Mouse (Mus musculus) hindbrain, embryonic 16.5 days (tissue): Measurements from ENCODE around the gene Eif4g1. TPM values are rescaled to one million over a fixed set of nuclear protein-coding genes. Genes with fewer than 3 reads are reported as not detected.

Experiments used
- ATAC-seq: fragments of 200-750 bp; cut with Nextera tagmentation; 2 replicates; pipeline ENCODE4 v1.8.0; 2017; ENCODE audit warnings: moderate TSS enrichment, moderate library complexity
- H3K27ac ChIP-seq: fragments of 300-500 bp; sonication (generic); 2 replicates; pipeline ENCODE4 v1.5.1; 2014; ENCODE audit warnings: low read depth, mild to moderate bottlenecking, control low read depth, low read length, moderate library complexity
- H3K27me3 ChIP-seq: fragments of 300-500 bp; sonication (generic); replicated peaks from 2 replicates; pipeline ENCODE4 v1.6.1; 2014; ENCODE audit warnings: low read length; ENCODE audit not compliant: control insufficient read depth, insufficient read depth
- H3K36me3 ChIP-seq: fragments of 300-500 bp; sonication (generic); 2 replicates; pipeline ENCODE4 v1.6.1; 2014; ENCODE audit warnings: mild to moderate bottlenecking, low read length, moderate library complexity, mixed read lengths; ENCODE audit not compliant: control insufficient read depth, insufficient read depth
- H3K4me1 ChIP-seq: fragments of 300-500 bp; sonication (generic); 2 replicates; pipeline ENCODE4 v1.6.1; 2014; ENCODE audit warnings: low read depth, low read length; ENCODE audit not compliant: control insufficient read depth, insufficient read depth
- H3K4me2 ChIP-seq: fragments of 300-500 bp; sonication (generic); 2 replicates; pipeline ENCODE4 v1.6.1; 2014; ENCODE audit warnings: mild to moderate bottlenecking, low read length, control low read depth, moderate library complexity
- H3K4me3 ChIP-seq: fragments of 300-500 bp; sonication (generic); 2 replicates; pipeline ENCODE4 v1.5.1; 2014; ENCODE audit warnings: mild to moderate bottlenecking, low read length, control low read depth, moderate library complexity
- H3K9ac ChIP-seq: fragments of 300-500 bp; sonication (generic); 2 replicates; pipeline ENCODE4 v1.6.1; 2014; ENCODE audit warnings: low read depth, mild to moderate bottlenecking, control low read depth, low read length, moderate library complexity
- H3K9me3 ChIP-seq: fragments of 300-500 bp; sonication (generic); 2 replicates; pipeline ENCODE4 v1.6.1; 2014; ENCODE audit warnings: mild to moderate bottlenecking, low read length, moderate library complexity; ENCODE audit not compliant: control insufficient read depth
- WGBS: fragments of 180-500 bp; shearing (Covaris S2); extraction: QIAGEN DNeasy Blood & Tissue Kit; methylation state at CpG from one replicate; pipeline ENCODE4 v1.1.7; 2014; 5-methylcytosine and 5-hydroxymethylcytosine counted together
- polyA plus RNA-seq: library from polyadenylated mRNA; unstranded; fragments of >200 nt; fragmentation: Nextera tagmentation; extraction: Ambion mirVana; gene quantifications from 2 replicates; pipeline ENCODE4 v1.2.1, GENCODE M21; 2015

Eif4g1 gene
- polyA plus RNA-seq, 1 experiment from 2014 or later, result 133 TPM

GRCm38 (mm10) chr16:20725321-20725720 is 57.2 kb downstream of the Eif4g1 start:
- no peaks in the 10 kb centered on the region for H3K4me1 ChIP-seq
- H3K27ac ChIP-seq, result no peak overlapping the region
- 84% methylated on average over 7 of the region's 7 CpGs for WGBS
- H3K27me3 ChIP-seq, result no peaks in the 10 kb centered on the region; the same call in 1 of the 2 replicates
- ATAC-seq, result no peak
- no peaks in the 10 kb centered on the region for H3K9me3 ChIP-seq
- no peaks in the 10 kb centered on the region; the same call in 1 of the 2 replicates for H3K36me3 ChIP-seq
- no peak overlapping the region for H3K4me3 ChIP-seq
- H3K9ac ChIP-seq, result no peak overlapping the region
- H3K4me2 ChIP-seq, result no peak overlapping the region

DNA sequence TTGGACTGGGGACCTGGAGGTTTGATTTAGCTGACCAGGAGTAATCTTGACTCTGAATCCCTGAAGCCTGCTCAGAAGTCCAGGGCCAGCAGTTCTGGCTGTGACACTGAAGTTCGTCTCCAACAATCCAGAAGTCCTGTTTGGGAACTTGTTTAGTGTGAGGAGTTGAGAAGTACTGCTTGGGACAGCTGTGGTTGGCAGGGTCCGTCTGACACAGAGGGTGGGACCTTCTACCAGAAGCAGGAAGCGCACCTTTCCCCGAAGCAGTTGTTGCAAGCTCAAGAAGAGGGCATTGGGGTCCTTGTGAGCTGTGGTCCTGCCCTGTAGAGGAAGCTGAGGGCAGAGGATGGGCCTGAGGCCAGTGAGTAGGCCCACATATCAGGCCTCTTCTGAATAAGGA is 57.6 kb downstream of the Eif4g1 start:
- no peaks in the 10 kb centered on the region; the same call in 1 of the 2 replicates for H3K36me3 ChIP-seq
- no peak overlapping the region for H3K4me3 ChIP-seq
- no peaks in the 10 kb centered on the region for H3K9me3 ChIP-seq
- WGBS, result 85% methylated on average over 4 of the region's 4 CpGs
- no peak overlapping the region for H3K9ac ChIP-seq
- no peaks in the 10 kb centered on the region for H3K4me1 ChIP-seq
- H3K4me2 ChIP-seq, result no peak overlapping the region
- no peak overlapping the region for H3K27ac ChIP-seq
- no peaks in the 10 kb centered on the region; the same call in 1 of the 2 replicates for H3K27me3 ChIP-seq
- ATAC-seq, result no peak

- no peaks in the 10 kb centered on the region for H3K4me1 ChIP-seq
- H3K9me3 ChIP-seq, result no peaks in the 10 kb centered on the region
- H3K27ac ChIP-seq, result no peak overlapping the region
- 56% methylated on average over 1 of the region's 1 CpGs for WGBS
- no peak overlapping the region for H3K9ac ChIP-seq
- H3K27me3 ChIP-seq, result no peaks in the 10 kb centered on the region; the same call in 1 of the 2 replicates
- ATAC-seq, result no peak
- no peak overlapping the region for H3K4me2 ChIP-seq
- no peak overlapping the region for H3K4me3 ChIP-seq
- H3K36me3 ChIP-seq, result no peaks in the 10 kb centered on the region; the same call in 1 of the 2 replicates
These were observed 58.3 kb downstream of the Eif4g1 start for GRCm38 (mm10) chr16:20726384-20726783.

GRCm38 (mm10) chr16:20730293-20730711 is 62.2 kb downstream of the Eif4g1 start:
- Histone ChIP-seq H3K27ac (no peak overlapping the region), H3K4me3 (no peak overlapping the region), H3K4me2 (no peak overlapping the region), H3K9ac (no peak overlapping the region), H3K27me3 (peaks cover 6% of the 10 kb centered on the region; the same call in 1 of the 2 replicates), H3K4me1 (peaks cover 12% of the 10 kb centered on the region), H3K36me3 (no peaks in the 10 kb centered on the region), H3K9me3 (no peaks in the 10 kb centered on the region)
- ATAC-seq, result no peak
- WGBS, result 42% methylated on average over 5 of the region's 5 CpGs

GRCm38 (mm10) chr16:20731688-20732087 is 63.6 kb downstream of the Eif4g1 start:
- no peak overlapping the region for H3K4me3 ChIP-seq
- H3K9me3 ChIP-seq, result no peaks in the 10 kb centered on the region
- H3K4me1 ChIP-seq, result peaks cover 12% of the 10 kb centered on the region
- no peak overlapping the region for H3K27ac ChIP-seq
- 61% methylated on average over 5 of the region's 5 CpGs for WGBS
- H3K27me3 ChIP-seq, result peaks cover 15% of the 10 kb centered on the region
- H3K9ac ChIP-seq, result no peak overlapping the region; the same call in 1 of the 2 replicates
- peaks cover 2% of the 10 kb centered on the region; the same call in 1 of the 2 replicates for H3K36me3 ChIP-seq
- no peak for ATAC-seq
- H3K4me2 ChIP-seq, result no peak overlapping the region

- H3K4me1 ChIP-seq, result peaks cover 12% of the 10 kb centered on the region
- no peaks in the 10 kb centered on the region for H3K9me3 ChIP-seq
- peaks cover 15% of the 10 kb centered on the region for H3K27me3 ChIP-seq
- peak overlapping the region; percentile 83 for H3K4me2 ChIP-seq
- H3K27ac ChIP-seq, result peak overlapping the region; percentile 81
- peak overlapping the region; percentile 84 for H3K9ac ChIP-seq
- under 1% methylated on average over 13 of the region's 30 CpGs for WGBS
- peaks cover 9% of the 10 kb centered on the region for H3K36me3 ChIP-seq
- H3K4me3 ChIP-seq, result peak overlapping the region; percentile 80
- peak; percentile 51 for ATAC-seq
These were observed 64.3 kb downstream of the Eif4g1 start for GRCm38 (mm10) chr16:20732251-20732924.

DNA sequence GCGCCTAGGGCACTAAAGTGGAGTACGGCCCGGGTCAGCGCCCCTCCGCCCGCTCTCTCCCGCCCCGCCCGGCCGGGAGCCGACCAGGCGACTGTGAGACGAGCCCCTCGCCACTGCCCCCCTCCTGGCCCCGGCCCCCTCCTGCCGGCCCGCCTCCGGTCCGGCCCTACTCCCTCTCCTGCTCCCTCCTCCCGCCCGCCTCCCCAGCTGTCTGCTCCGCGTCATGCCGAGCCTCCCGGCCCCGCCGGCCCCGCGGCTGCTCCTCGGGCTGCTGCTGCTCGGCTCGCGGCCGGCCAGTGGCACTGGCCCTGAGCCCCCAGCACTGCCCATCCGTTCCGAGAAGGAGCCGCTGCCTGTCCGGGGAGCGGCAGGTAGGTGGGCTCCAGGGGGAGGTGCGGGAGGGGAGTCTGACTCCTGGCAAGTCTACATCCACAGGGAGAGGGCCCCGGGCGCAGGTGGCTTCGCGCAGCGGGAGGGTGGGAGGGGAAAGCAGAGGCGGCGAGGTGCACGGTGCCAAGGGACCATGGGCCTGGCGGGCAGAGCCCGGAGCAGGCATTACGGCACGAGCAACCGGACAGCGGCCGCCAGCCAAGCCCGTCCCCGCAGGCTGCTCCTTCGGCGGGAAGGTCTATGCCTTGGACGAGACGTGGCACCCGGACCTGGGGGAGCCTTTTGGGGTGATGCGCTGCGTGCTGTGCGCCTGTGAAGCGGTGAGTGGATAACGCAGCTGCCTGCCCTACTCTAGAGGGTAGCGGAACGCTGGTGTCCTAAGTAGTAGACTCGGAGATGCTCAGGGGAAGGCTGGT is 65.0 kb downstream of the Eif4g1 start, which contains the start of gene Chrd:
Gene Chrd (plus strand): TSS at position 203 of the 806 bp plus-strand sequence.
- peaks cover 12% of the 10 kb centered on the region for H3K4me1 ChIP-seq
- under 1% methylated on average over 51 of the region's 70 CpGs for WGBS
- H3K36me3 ChIP-seq, result peaks cover 9% of the 10 kb centered on the region
- H3K4me3 ChIP-seq, result peak within 1 kb of the TSS; percentile 80
- peaks cover 15% of the 10 kb centered on the region for H3K27me3 ChIP-seq
- peak; percentile 76 for ATAC-seq
- H3K9ac ChIP-seq, result peak within 1 kb of the TSS; percentile 84
- H3K4me2 ChIP-seq, result peak within 1 kb of the TSS; percentile 83
- H3K9me3 ChIP-seq, result no peaks in the 10 kb centered on the region
- peak within 1 kb of the TSS; percentile 81 for H3K27ac ChIP-seq

GRCm38 (mm10) chr16:20733731-20734730 is 65.9 kb downstream of the Eif4g1 start, which contains the start of gene Thpo:
TSS of gene Thpo (minus strand) at chr16:20734511.
- Histone ChIP-seq H3K4me3 (peak within 1 kb of the TSS; percentile 80), H3K27ac (no peak within 1 kb of the TSS; the same call in 1 of the 2 replicates), H3K36me3 (peaks cover 9% of the 10 kb centered on the region), H3K9me3 (no peaks in the 10 kb centered on the region), H3K4me2 (peak within 1 kb of the TSS; percentile 83), H3K9ac (peak within 1 kb of the TSS; percentile 84), H3K4me1 (peaks cover 12% of the 10 kb centered on the region), H3K27me3 (peaks cover 15% of the 10 kb centered on the region)
- no peak for ATAC-seq
- WGBS, result 3% methylated on average over 45 of the region's 45 CpGs
